Mouse (Mus musculus): ENCODE measurements around the gene AU021092. TPM values are rescaled to one million over a fixed set of nuclear protein-coding genes. Genes with fewer than 3 reads are reported as not detected.

Gene AU021092
- polyA plus RNA-seq, 1 experiment from 2014 or later, result 5.9 TPM

DNA sequence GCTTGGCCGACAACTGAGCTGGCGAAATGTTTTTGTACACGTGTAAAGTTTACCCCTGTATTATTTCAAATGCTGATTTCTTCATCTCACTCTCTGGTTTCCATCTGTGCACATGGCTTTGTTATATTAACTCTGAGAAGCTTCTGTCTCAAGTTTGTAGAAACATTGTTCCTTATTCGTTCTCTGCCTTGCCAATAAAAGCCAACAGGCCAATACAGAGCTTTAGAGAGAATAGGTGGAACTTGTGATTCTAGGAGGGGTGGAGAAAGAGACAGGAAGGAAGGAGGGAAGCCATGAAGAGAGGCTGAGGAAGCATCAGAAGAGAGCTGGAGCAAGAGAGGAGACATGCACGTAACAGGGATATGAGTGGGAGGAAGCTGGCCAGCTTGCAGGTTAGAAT is 16.0 kb downstream of the AU021092 start:
- H3K4me1 ChIP-seq, result peaks cover 8% of the 10 kb centered on the region; the same call in 1 of the 2 replicates
- 73% methylated on average over 5 of the region's 5 CpGs for WGBS
- no peak overlapping the region for H3K9ac ChIP-seq
- 0 out of 2 replicates have a peak, but pooled peaks cover 6% of the 10 kb centered on the region for H3K27me3 ChIP-seq (replicated peaks)
- no peaks in the 10 kb centered on the region for H3K9me3 ChIP-seq
- H3K4me2 ChIP-seq (replicated peaks), result no peak overlapping the region
- no peaks in the 10 kb centered on the region for H3K36me3 ChIP-seq
- H3K4me3 ChIP-seq, result no peak overlapping the region
- no peak for ATAC-seq (ENCODE audit: low FRiP score, low read depth)
- no peak overlapping the region for H3K27ac ChIP-seq

DNA sequence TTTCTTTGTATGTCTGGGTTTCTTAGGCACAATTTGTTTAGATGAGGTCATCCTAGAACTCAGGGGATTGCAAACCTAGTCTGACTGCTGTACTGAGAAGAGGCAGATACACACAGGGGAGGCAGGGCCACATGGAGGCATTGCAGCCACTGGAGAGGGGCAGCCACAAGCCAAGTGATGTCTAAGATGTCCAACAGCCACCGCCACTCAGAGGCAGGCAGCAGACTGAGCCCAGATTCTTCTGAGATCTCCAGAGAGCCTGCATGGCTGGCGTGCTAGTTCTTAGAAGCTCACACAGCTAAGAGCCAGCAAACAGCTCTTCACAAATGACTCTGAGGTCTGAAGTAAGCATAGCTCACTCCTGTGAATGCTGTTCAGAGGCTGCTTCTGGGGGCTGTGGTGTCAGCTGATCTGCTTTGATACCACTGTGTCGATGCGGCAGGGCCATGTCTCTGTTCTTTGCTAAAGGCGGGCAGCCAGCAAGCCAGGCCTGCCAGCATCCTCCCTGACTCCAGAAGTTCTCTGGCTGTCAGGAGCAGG is 16.6 kb downstream of the AU021092 start:
- ATAC-seq (ENCODE audit: low FRiP score, low read depth), result no peak
- 87% methylated on average over 5 of the region's 5 CpGs for WGBS

DNA sequence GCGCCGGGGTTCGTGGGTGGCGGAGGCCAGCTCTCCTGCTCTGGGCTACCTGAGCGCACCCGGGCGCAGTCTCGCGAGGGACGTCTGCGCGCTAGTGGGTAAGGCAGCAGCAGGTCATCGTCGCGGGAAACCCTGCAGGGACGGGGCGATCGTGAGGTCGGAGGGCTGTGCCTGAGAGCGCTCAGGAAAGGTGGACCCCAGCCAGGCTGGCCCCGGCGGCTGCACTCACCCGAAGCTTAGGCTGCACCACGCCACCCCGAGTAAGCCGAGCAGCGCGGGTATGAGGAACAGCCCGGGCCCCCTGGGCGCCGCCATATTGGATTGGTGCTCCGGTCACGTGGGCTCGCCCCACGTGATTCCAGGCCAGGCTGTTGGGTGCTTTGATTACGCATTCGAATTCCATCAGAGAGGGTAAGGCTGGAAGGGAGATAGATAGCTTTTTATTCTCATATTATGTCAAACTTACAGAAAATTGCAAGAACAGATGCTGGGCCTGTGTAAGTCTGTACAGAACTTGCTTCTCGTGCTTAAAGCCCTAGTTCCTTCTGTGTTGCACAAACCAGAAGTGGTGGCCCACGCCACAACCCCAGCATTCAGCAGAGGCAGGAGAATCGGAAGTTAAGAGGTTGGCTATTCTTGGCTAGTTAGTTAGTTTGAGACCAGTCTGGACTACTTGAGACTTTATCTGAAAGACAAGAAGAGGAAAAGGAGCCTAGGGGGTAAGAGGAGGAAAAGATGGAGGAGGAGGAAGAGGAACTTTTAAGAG is 18.2 kb downstream of the AU021092 start, which contains the start of gene Nagpa:
Nagpa (minus strand) TSS at position 345 of the 766 bp plus-strand sequence.
- Histone ChIP-seq H3K4me1 (peaks cover 8% of the 10 kb centered on the region; the same call in 1 of the 2 replicates), H3K27ac (no peak within 1 kb of the TSS), H3K4me3 (peak within 1 kb of the TSS; percentile 82), H3K27me3 (replicated peaks) (0 out of 2 replicates have a peak, but pooled peaks cover 6% of the 10 kb centered on the region), H3K9me3 (no peaks in the 10 kb centered on the region), H3K4me2 (replicated peaks) (peak within 1 kb of the TSS; percentile 99), H3K9ac (peak within 1 kb of the TSS; percentile 61), H3K36me3 (0 out of 2 replicates have a peak, but pooled peaks cover 5% of the 10 kb centered on the region)
- ATAC-seq (ENCODE audit: low FRiP score, low read depth), result peak; percentile 89
- 4% methylated on average over 40 of the region's 40 CpGs for WGBS

More for the DNA sequence above, 16.6 kb downstream of the AU021092 start:
- Histone ChIP-seq H3K36me3 (0 out of 2 replicates have a peak, but pooled peaks cover 3% of the 10 kb centered on the region), H3K4me2 (replicated peaks) (no peak overlapping the region), H3K4me3 (no peak overlapping the region), H3K9ac (no peak overlapping the region), H3K27me3 (replicated peaks) (0 out of 2 replicates have a peak, but pooled peaks cover 6% of the 10 kb centered on the region), H3K27ac (no peak overlapping the region), H3K4me1 (peaks cover 8% of the 10 kb centered on the region; the same call in 1 of the 2 replicates), H3K9me3 (no peaks in the 10 kb centered on the region)

DNA sequence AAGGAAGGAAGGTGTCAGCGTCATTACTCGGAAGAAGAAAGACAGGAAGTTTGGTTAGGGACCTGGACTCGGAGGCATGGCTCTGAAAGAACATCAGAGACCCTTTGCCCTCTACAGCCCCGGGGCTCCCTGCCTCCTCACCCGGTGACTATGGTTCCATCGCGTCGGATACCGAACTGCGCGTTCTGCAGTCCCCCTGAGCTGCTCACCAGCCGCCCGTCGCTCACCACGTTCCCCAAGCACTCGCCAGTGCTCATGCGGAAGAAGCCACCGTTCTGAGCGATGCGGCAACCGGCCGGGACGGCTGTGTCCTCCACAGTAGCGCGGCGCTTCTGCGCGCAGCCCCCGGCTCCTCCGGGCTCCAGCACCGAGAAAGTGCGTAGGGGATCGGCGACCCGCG is 18.9 kb downstream of the AU021092 start:
- 1% methylated on average over 36 of the region's 36 CpGs for WGBS
- H3K4me3 ChIP-seq, result peak overlapping the region; percentile 82
- peak overlapping the region; percentile 61 for H3K9ac ChIP-seq
- no peaks in the 10 kb centered on the region for H3K9me3 ChIP-seq
- peaks cover 8% of the 10 kb centered on the region; the same call in 1 of the 2 replicates for H3K4me1 ChIP-seq
- H3K4me2 ChIP-seq (replicated peaks), result peak overlapping the region; percentile 99
- ATAC-seq (ENCODE audit: low FRiP score, low read depth), result peak; percentile 52
- no peak overlapping the region for H3K27ac ChIP-seq
- peaks cover 11% of the 10 kb centered on the region; the same call in 1 of the 2 replicates for H3K36me3 ChIP-seq
- 0 out of 2 replicates have a peak, but pooled peaks cover 6% of the 10 kb centered on the region for H3K27me3 ChIP-seq (replicated peaks)

DNA sequence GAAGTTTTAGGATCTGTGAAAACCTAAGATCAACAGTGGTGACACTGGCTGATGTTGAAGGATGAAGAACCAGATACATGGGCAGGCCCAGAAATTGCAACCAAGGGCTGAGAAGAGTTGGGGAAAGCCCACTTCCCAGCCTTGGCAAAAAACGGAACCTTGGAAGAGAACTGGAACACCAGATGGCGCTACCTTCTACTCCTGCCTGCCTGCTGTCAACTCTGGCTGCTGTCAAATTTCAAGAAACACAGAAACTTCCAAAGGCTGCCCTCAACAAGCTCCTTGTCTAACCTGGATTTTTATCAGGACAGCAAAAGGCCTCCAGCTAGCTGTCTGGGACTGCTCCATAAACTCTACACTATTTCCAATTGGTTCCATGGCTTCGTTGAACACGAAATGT is 19.4 kb downstream of the AU021092 start:
- WGBS, result 11% methylated on average over 4 of the region's 4 CpGs
- ATAC-seq (ENCODE audit: low FRiP score, low read depth), result no peak

DNA sequence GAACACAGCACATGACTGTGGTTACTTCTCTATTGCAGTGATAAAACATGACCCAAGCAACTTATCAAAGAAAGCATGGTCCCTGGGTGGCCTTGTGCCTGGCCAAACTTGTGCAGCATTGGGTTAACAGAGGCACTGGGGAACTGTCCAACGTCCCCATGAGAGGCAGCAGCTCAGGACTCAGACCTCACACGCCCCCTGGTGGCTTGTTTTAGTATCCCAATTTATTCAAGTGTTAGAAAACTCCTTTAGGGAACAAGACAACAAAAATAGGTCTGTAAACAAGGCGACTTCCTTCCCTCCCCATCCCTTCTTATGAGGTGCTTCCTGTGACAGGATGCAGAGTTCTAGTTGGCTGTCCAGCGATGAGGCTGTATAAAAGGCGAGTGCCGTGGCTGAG is 27.0 kb downstream of the AU021092 start:
- H3K27ac ChIP-seq, result no peak overlapping the region
- H3K4me1 ChIP-seq, result no peaks in the 10 kb centered on the region
- no peak for ATAC-seq (ENCODE audit: low FRiP score, low read depth)
- H3K4me3 ChIP-seq, result no peak overlapping the region
- H3K27me3 ChIP-seq (replicated peaks), result no peaks in the 10 kb centered on the region
- peaks cover 6% of the 10 kb centered on the region for H3K36me3 ChIP-seq
- H3K4me2 ChIP-seq (replicated peaks), result no peak overlapping the region
- WGBS, result 31% methylated on average over 6 of the region's 6 CpGs
- no peak overlapping the region for H3K9ac ChIP-seq
- no peaks in the 10 kb centered on the region for H3K9me3 ChIP-seq

More for the DNA sequence above, 19.4 kb downstream of the AU021092 start:
- no peak overlapping the region for H3K27ac ChIP-seq
- peak overlapping the region; percentile 99 for H3K4me2 ChIP-seq (replicated peaks)
- peak overlapping the region; percentile 82; the same call in 1 of the 2 replicates for H3K4me3 ChIP-seq
- H3K9ac ChIP-seq, result no peak overlapping the region
- H3K9me3 ChIP-seq, result no peaks in the 10 kb centered on the region
- H3K4me1 ChIP-seq, result peaks cover 8% of the 10 kb centered on the region; the same call in 1 of the 2 replicates
- peaks cover 11% of the 10 kb centered on the region; the same call in 1 of the 2 replicates for H3K36me3 ChIP-seq
- H3K27me3 ChIP-seq (replicated peaks), result 0 out of 2 replicates have a peak, but pooled peaks cover 6% of the 10 kb centered on the region

DNA sequence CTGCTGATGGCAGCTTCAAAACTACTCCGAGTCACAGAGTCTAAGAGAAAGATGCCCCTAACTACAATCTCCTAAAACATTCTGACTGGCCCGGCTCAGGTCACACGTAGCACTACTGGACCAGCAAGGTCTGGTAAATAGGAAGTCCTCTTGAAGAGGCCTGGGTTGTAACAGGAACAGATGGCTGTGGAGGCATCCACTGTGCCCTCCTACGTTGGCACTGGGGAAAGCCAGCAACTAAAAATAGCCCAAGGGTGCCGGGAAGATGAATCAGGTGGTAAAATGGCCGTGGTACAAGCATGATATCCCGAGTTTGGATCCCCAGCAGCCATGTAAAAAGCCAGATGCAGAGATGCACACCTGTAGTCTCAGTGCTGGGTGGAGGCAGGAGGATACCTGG is 35.9 kb downstream of the AU021092 start:
- Histone ChIP-seq H3K4me3 (no peak overlapping the region), H3K4me1 (no peaks in the 10 kb centered on the region), H3K4me2 (replicated peaks) (no peak overlapping the region), H3K36me3 (no peaks in the 10 kb centered on the region), H3K27ac (no peak overlapping the region), H3K27me3 (replicated peaks) (no peaks in the 10 kb centered on the region), H3K9me3 (no peaks in the 10 kb centered on the region), H3K9ac (no peak overlapping the region)
- no peak for ATAC-seq (ENCODE audit: low FRiP score, low read depth)
- WGBS, result 79% methylated on average over 7 of the region's 7 CpGs

DNA sequence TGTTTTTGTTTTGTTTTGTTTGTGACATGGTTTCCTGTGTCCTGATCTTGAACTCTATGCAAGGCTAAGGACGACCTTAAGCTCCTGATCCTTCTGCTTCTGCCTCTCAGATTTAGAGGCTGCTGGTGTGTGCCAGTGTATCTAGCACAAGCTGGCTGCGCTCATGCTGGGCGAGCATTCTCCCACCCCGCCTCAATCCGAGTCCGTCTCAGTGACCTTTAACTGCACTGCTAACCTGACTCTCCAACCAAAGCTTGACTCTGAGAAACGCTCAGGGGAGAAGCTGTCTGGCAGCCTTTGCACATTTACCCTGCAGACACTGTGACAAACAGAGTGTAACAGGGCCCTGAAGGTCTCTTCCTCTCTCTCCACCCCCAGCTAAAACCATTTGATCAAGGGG is 36.4 kb downstream of the AU021092 start:
- Histone ChIP-seq H3K9me3 (no peaks in the 10 kb centered on the region), H3K36me3 (no peaks in the 10 kb centered on the region), H3K27me3 (replicated peaks) (no peaks in the 10 kb centered on the region), H3K4me3 (no peak overlapping the region), H3K9ac (no peak overlapping the region), H3K4me2 (replicated peaks) (no peak overlapping the region), H3K27ac (no peak overlapping the region), H3K4me1 (no peaks in the 10 kb centered on the region)
- 74% methylated on average over 7 of the region's 7 CpGs for WGBS
- no peak for ATAC-seq (ENCODE audit: low FRiP score, low read depth)

DNA sequence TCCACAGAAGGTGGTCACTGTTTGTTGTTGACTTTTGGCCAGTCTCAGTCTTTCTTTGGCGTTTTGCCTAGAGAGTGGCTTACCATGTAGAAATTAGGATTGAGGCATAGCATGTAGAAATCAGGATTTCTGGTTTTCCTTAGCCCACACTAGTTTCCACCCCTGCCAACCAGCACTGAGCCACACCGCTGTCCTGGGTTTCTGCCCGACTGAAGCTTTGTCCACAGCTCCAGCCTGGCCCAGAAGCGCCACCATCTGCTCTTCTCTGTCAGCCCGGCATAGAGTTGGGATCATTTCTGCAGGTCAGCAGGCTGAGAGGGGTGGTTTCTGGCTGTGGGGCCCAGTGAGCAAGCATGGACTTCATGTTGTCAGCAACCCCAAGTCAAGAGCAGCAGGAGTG is 37.1 kb downstream of the AU021092 start:
- no peak overlapping the region for H3K4me3 ChIP-seq
- no peak overlapping the region for H3K9ac ChIP-seq
- H3K4me1 ChIP-seq, result no peaks in the 10 kb centered on the region
- no peaks in the 10 kb centered on the region for H3K36me3 ChIP-seq
- no peak overlapping the region for H3K27ac ChIP-seq
- 83% methylated on average over 5 of the region's 5 CpGs for WGBS
- H3K27me3 ChIP-seq (replicated peaks), result no peaks in the 10 kb centered on the region
- ATAC-seq (ENCODE audit: low FRiP score, low read depth), result no peak
- no peaks in the 10 kb centered on the region for H3K9me3 ChIP-seq
- H3K4me2 ChIP-seq (replicated peaks), result no peak overlapping the region

DNA sequence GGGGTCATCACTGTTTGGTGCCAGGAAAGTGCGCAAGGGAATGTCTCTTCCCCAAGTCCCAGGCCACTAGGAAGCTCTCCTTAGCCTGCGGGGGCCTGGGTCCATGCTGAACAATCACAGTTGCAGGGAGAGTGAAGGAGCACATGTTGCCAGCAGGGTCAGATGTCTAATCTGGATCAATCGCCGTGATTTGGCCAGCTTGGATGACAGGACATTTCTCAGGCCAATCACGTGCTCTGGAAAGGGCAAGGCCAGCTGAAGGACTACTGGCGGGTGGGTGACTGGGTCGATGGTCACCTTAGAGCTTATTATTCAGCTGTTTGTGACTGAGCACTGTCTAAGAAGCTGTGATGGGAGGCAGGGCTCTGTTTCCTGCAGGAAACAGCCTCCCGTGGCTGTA is 38.0 kb downstream of the AU021092 start:
- WGBS, result 73% methylated on average over 8 of the region's 8 CpGs

DNA sequence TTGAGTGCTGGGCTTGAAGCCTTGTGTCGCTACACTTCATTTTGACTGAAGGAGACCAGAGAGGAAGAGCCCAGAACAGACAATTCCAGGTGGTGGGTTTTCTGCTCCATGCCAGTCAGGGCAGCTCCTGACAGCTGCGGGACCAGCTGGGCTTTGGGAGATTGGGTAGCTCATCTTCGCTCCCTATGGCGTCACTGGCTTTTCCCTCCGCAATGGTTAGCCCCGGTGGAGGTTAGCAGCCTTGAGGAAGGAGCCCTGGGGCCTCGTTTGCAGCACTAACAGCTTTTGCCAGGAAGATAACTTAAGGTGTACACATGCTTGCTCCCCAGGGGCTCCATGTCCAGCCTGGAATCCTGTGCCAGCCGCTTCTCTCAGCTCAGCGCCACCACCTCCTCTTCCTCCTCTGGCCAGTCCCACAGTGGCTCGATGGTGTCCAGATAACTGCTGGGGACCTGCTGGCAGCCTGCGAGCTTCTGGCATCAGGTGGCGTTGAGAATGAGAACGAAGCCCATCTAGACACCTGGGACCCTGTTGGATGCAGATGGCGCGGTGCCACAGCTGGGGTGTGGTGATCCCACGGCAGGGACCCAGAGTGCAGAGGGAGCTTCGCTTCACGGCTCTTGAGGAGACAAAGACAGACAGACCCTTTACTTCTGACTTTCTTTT is 38.7 kb downstream of the AU021092 start:
- no peak for ATAC-seq (ENCODE audit: low FRiP score, low read depth)
- H3K4me2 ChIP-seq (replicated peaks), result no peak overlapping the region
- no peaks in the 10 kb centered on the region for H3K4me1 ChIP-seq
- H3K27ac ChIP-seq, result no peak overlapping the region
- no peaks in the 10 kb centered on the region for H3K27me3 ChIP-seq (replicated peaks)
- H3K36me3 ChIP-seq, result no peaks in the 10 kb centered on the region
- no peaks in the 10 kb centered on the region for H3K9me3 ChIP-seq
- 83% methylated on average over 18 of the region's 18 CpGs for WGBS
- no peak overlapping the region for H3K9ac ChIP-seq
- H3K4me3 ChIP-seq, result no peak overlapping the region

More for the DNA sequence above, 38.0 kb downstream of the AU021092 start:
- Histone ChIP-seq H3K9ac (no peak overlapping the region), H3K27me3 (replicated peaks) (no peaks in the 10 kb centered on the region), H3K4me3 (no peak overlapping the region), H3K36me3 (no peaks in the 10 kb centered on the region), H3K4me1 (no peaks in the 10 kb centered on the region), H3K4me2 (replicated peaks) (no peak overlapping the region), H3K9me3 (no peaks in the 10 kb centered on the region), H3K27ac (no peak overlapping the region)
- ATAC-seq (ENCODE audit: low FRiP score, low read depth), result no peak

DNA sequence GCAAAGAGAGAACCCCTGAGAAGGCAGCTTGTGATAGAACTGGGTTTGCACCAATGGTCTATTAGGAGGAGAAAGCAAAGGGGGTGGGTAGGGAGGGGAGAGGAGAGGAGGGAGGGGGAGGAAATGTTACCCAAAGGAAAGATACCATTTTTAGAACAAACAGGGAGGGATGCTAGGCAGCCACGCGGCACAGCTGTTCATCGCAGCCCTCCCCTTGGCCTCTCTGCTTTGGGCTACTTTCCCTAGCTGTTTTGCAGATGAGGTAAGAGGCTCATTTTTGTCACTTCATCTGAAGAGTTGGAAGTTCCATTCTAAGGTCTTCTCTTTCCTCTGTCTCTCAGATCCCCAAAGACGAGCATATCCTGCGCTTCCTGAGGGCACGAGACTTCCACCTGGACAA is 49.5 kb downstream of the AU021092 start:
- H3K4me2 ChIP-seq (replicated peaks), result no peak overlapping the region
- 91% methylated on average over 6 of the region's 6 CpGs for WGBS
- H3K9ac ChIP-seq, result no peak overlapping the region

More for the DNA sequence above, 49.5 kb downstream of the AU021092 start:
- H3K9me3 ChIP-seq, result no peaks in the 10 kb centered on the region
- H3K4me3 ChIP-seq, result no peak overlapping the region
- no peak overlapping the region for H3K27ac ChIP-seq
- no peaks in the 10 kb centered on the region for H3K27me3 ChIP-seq (replicated peaks)
- H3K36me3 ChIP-seq, result no peaks in the 10 kb centered on the region
- ATAC-seq (ENCODE audit: low FRiP score, low read depth), result no peak
- no peaks in the 10 kb centered on the region for H3K4me1 ChIP-seq

Measured in neural tube, embryonic 12.5 days (tissue).